Mouse (Mus musculus) forebrain, embryonic 16.5 days (tissue): ENCODE measurements around the gene Gpr89. TPM values are rescaled to one million over a fixed set of nuclear protein-coding genes. Genes with fewer than 3 reads are reported as not detected.
A peak's percentile ranks its signal among the peaks of the same experiment; 100 is the strongest.

Source experiments
- ATAC-seq: fragments of 200-750 bp; cut with Nextera tagmentation; 2 replicates; pipeline ENCODE4 v1.8.0; 2017; ENCODE audit warnings: mild to moderate bottlenecking, moderate library complexity
- H3K27ac ChIP-seq: fragments of 300-500 bp; sonication (generic); 2 replicates; pipeline ENCODE4 v1.5.1; 2014; ENCODE audit warnings: low read length, control low read depth
- H3K27me3 ChIP-seq: fragments of 300-500 bp; sonication (generic); replicated peaks from 2 replicates; pipeline ENCODE4 v1.6.1; 2014; ENCODE audit warnings: low read length; ENCODE audit not compliant: control insufficient read depth, insufficient read depth
- H3K36me3 ChIP-seq: fragments of 300-500 bp; sonication (generic); 2 replicates; pipeline ENCODE4 v1.6.1; 2014; ENCODE audit not compliant: control insufficient read depth, insufficient read depth
- H3K4me1 ChIP-seq: fragments of 300-500 bp; sonication (generic); replicated peaks from 2 replicates; pipeline ENCODE4 v1.6.1; 2014; ENCODE audit warnings: low read length; ENCODE audit not compliant: control insufficient read depth, insufficient read depth
- H3K4me2 ChIP-seq: fragments of 300-500 bp; sonication (generic); 2 replicates; pipeline ENCODE4 v1.6.1; 2014; ENCODE audit warnings: mild to moderate bottlenecking, low read length, control low read depth
- H3K4me3 ChIP-seq: fragments of 300-500 bp; sonication (generic); replicated peaks from 2 replicates; pipeline ENCODE4 v1.5.1; 2014; ENCODE audit warnings: mild to moderate bottlenecking, low read length, control low read depth
- H3K9ac ChIP-seq: fragments of 300-500 bp; sonication (generic); replicated peaks from 2 replicates; pipeline ENCODE4 v1.6.1; 2014; ENCODE audit warnings: low read depth, low read length, control low read depth
- H3K9me3 ChIP-seq: fragments of 300-500 bp; sonication (generic); 2 replicates; pipeline ENCODE4 v1.6.1; 2016; ENCODE audit warnings: low read length; ENCODE audit not compliant: control insufficient read depth
- WGBS: fragments of 180-500 bp; shearing (Covaris S2); extraction: QIAGEN DNeasy Blood & Tissue Kit; methylation state at CpG from one replicate; pipeline ENCODE4 v1.1.7; 2014; 5-methylcytosine and 5-hydroxymethylcytosine counted together
- polyA plus RNA-seq: library from polyadenylated mRNA; unstranded; fragments of >200 nt; fragmentation: Nextera tagmentation; extraction: Ambion mirVana; gene quantifications from 2 replicates; pipeline ENCODE4 v1.2.1, GENCODE M21; 2015

The Gpr89 gene
- polyA plus RNA-seq, 1 experiment from 2014 or later = 33.1 TPM

- no peak for ATAC-seq
- H3K4me2 ChIP-seq = no peak overlapping the region
- no peak overlapping the region for H3K4me3 ChIP-seq
- WGBS = 85% methylated on average over 7 of the region's 7 CpGs
- no peaks in the 10 kb centered on the region for H3K4me1 ChIP-seq
- H3K36me3 ChIP-seq = no peaks in the 10 kb centered on the region
- H3K27me3 ChIP-seq = no peaks in the 10 kb centered on the region
- no peak overlapping the region for H3K9ac ChIP-seq
- no peaks in the 10 kb centered on the region for H3K9me3 ChIP-seq
- H3K27ac ChIP-seq = no peak overlapping the region
Observed at GRCm38 (mm10) chr3:96834587-96835348, 70.4 kb downstream of the Gpr89 start.

GRCm38 (mm10) chr3:96832930-96833329 is 72.2 kb downstream of the Gpr89 start:
- H3K4me2 ChIP-seq = no peak overlapping the region
- no peak for ATAC-seq
- 40% methylated on average over 5 of the region's 5 CpGs for whole genome bisulfite sequencing

DNA sequence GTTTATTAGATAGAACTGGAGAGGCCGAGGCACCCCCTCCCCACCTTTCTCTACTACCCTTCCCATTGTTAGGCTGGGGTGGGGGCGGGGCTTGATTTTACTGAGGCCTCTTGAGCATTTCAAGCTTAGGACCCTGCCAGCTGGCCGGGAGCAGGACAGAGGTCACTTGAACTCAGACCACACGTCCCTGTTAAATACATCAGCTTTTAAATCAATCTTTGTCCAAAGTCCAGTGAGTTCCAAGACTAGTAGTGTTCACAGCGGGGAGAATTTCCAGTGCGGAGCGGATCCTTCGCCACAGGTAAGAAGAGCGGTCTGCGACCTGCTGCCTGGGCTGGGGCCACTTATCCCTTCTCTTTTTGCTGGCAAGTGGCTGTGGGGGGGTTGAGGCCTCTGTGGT is 75.3 kb downstream of the Gpr89 start:
- 82% methylated on average over 10 of the region's 10 CpGs for WGBS
- Histone ChIP-seq H3K27me3 (no peaks in the 10 kb centered on the region), H3K9ac (no peak overlapping the region), H3K4me1 (peaks cover 4% of the 10 kb centered on the region; the same call in 1 of the 2 replicates), H3K36me3 (no peaks in the 10 kb centered on the region), H3K4me3 (no peak overlapping the region), H3K27ac (no peak overlapping the region), H3K9me3 (no peaks in the 10 kb centered on the region), H3K4me2 (no peak overlapping the region)
- ATAC-seq = no peak

More at GRCm38 (mm10) chr3:96832930-96833329, 72.2 kb downstream of the Gpr89 start:
- no peaks in the 10 kb centered on the region for H3K27me3 ChIP-seq
- no peak overlapping the region for H3K27ac ChIP-seq
- H3K9ac ChIP-seq = no peak overlapping the region
- no peaks in the 10 kb centered on the region for H3K9me3 ChIP-seq
- no peak overlapping the region for H3K4me3 ChIP-seq
- H3K36me3 ChIP-seq = no peaks in the 10 kb centered on the region
- H3K4me1 ChIP-seq = peaks cover 4% of the 10 kb centered on the region; the same call in 1 of the 2 replicates

DNA sequence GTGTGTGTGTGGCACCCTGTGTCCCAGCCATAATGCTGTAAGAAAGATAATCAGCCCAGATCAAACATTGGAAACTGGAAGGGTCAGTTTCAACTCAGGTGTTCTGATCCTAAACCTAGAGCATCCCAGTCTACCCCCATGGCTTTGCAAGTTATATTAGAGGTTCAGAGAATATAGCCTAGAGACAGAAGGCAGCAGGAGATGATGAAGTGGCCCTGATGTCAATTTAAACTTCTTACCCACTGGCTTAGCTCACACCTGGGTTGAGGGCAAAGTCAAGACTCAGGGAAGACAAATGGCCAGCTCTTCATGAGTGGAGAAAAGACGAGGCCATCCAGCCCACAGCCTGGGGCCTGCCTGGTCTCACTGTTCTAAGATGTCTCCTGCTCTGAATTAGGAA is 76.2 kb downstream of the Gpr89 start, which contains the start of the genes Pdzk1 and Cd160:
Gene Pdzk1, plus strand, starts transcription at position 301 of the 400 bp plus-strand sequence.
Gene Cd160, minus strand, starts transcription at position 368 of the 400 bp plus-strand sequence.
- no peaks in the 10 kb centered on the region for H3K9me3 ChIP-seq
- H3K4me3 ChIP-seq = no peak within 1 kb of the TSS
- peaks cover 4% of the 10 kb centered on the region; the same call in 1 of the 2 replicates for H3K4me1 ChIP-seq
- H3K27me3 ChIP-seq = no peaks in the 10 kb centered on the region
- no peak for ATAC-seq
- no peak within 1 kb of the TSS for H3K27ac ChIP-seq
- peak within 1 kb of the TSS; percentile 1; the same call in 1 of the 2 replicates for H3K9ac ChIP-seq
- no peaks in the 10 kb centered on the region for H3K36me3 ChIP-seq
- WGBS = 61% methylated on average over 1 of the region's 1 CpGs
- H3K4me2 ChIP-seq = no peak within 1 kb of the TSS

GRCm38 (mm10) chr3:96828308-96828864 is 76.8 kb downstream of the Gpr89 start:
- Histone ChIP-seq H3K9me3 (no peaks in the 10 kb centered on the region), H3K27me3 (no peaks in the 10 kb centered on the region), H3K4me2 (no peak overlapping the region), H3K4me1 (peaks cover 4% of the 10 kb centered on the region; the same call in 1 of the 2 replicates), H3K9ac (peak overlapping the region; percentile 1; the same call in 1 of the 2 replicates), H3K27ac (no peak overlapping the region), H3K36me3 (no peaks in the 10 kb centered on the region), H3K4me3 (no peak overlapping the region)
- 0 out of 2 replicates have a peak, but pooled peaks have one; percentile 31 for ATAC-seq
- WGBS = 26% methylated on average over 15 of the region's 15 CpGs

DNA sequence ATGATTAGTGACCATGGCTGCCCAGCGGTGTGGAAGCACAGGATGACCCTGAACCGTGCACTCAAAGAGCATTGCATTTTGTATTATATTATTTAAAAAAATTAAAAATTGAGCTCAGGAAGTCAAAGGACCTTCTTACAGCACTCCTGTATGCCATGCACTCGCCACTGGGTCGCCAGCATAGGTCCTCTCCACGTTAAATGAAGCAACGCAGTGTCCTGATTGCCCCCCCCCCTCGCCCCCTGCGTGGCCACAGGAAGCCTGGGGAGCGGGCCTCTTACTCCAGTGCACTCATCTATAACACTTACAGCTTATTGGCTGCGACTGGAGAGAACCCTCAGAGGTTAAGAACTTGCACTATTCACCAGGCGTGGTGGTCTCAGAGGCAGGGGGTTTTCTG is 79.9 kb downstream of the Gpr89 start:
- Histone ChIP-seq H3K4me1 (peaks cover 4% of the 10 kb centered on the region; the same call in 1 of the 2 replicates), H3K36me3 (no peaks in the 10 kb centered on the region), H3K27me3 (no peaks in the 10 kb centered on the region), H3K27ac (no peak overlapping the region), H3K4me2 (no peak overlapping the region), H3K4me3 (no peak overlapping the region), H3K9me3 (no peaks in the 10 kb centered on the region), H3K9ac (no peak overlapping the region)
- no peak for ATAC-seq
- 43% methylated on average over 11 of the region's 11 CpGs for WGBS

GRCm38 (mm10) chr3:96824614-96825013 is 80.5 kb downstream of the Gpr89 start:
- Histone ChIP-seq H3K36me3 (no peaks in the 10 kb centered on the region), H3K9me3 (no peaks in the 10 kb centered on the region), H3K4me1 (peaks cover 4% of the 10 kb centered on the region; the same call in 1 of the 2 replicates), H3K27ac (no peak overlapping the region), H3K27me3 (no peaks in the 10 kb centered on the region), H3K4me3 (no peak overlapping the region), H3K4me2 (no peak overlapping the region), H3K9ac (no peak overlapping the region)
- ATAC-seq = no peak
- 70% methylated on average over 12 of the region's 12 CpGs for WGBS

- Histone ChIP-seq H3K9me3 (no peaks in the 10 kb centered on the region), H3K4me3 (no peak overlapping the region), H3K36me3 (no peaks in the 10 kb centered on the region), H3K9ac (no peak overlapping the region), H3K27me3 (no peaks in the 10 kb centered on the region), H3K27ac (no peak overlapping the region), H3K4me1 (peaks cover 4% of the 10 kb centered on the region; the same call in 1 of the 2 replicates), H3K4me2 (no peak overlapping the region)
- no peak for ATAC-seq
- 70% methylated on average over 3 of the region's 3 CpGs for WGBS
Observed at GRCm38 (mm10) chr3:96823701-96824100, 81.4 kb downstream of the Gpr89 start.

- no peaks in the 10 kb centered on the region for H3K9me3 ChIP-seq
- 81% methylated on average over 4 of the region's 4 CpGs for WGBS
- no peak overlapping the region for H3K4me2 ChIP-seq
- H3K4me1 ChIP-seq = no peaks in the 10 kb centered on the region
- H3K27me3 ChIP-seq = no peaks in the 10 kb centered on the region
- H3K4me3 ChIP-seq = no peak overlapping the region
- ATAC-seq = no peak
- H3K27ac ChIP-seq = no peak overlapping the region
- no peak overlapping the region for H3K9ac ChIP-seq
- no peaks in the 10 kb centered on the region for H3K36me3 ChIP-seq
Observed at GRCm38 (mm10) chr3:96821581-96821980, 83.6 kb downstream of the Gpr89 start.
